Mouse (Mus musculus) urinary bladder, adult 18-20 months (tissue): ENCODE measurements around the gene Olfr640.

ENCODE experiments used
- DNase-seq, 2 experiments: peaks; one replicate each; pipeline ENCODE4 v3.0.0; 2022; ENCODE audit warnings: low spot score in 2 of 2, mixed read lengths in 2 of 2

Olfr640 gene

GRCm38 (mm10) chr7:104025473-104025872 lies at the start of gene Olfr640:
Gene Olfr640, minus strand, starts transcription at chr7:104025573.
- DNase-seq, result no peak

- no peak for DNase-seq
Observed at GRCm38 (mm10) chr7:104071769-104072168, 46.4 kb upstream of the Olfr640 start, which contains the start of gene Olfr644. Gene Olfr644, minus strand, starts transcription at chr7:104071869.

GRCm38 (mm10) chr7:104061345-104061744 lies 36.0 kb upstream of the Olfr640 start, which contains the start of gene 4930516K23Rik:
Gene 4930516K23Rik, minus strand, starts transcription at chr7:104061445.
- no peak for DNase-seq

GRCm38 (mm10) chr7:104059215-104059614 lies 33.8 kb upstream of the Olfr640 start:
- DNase-seq, result no peak

GRCm38 (mm10) chr7:104052566-104052965 lies 27.2 kb upstream of the Olfr640 start, which contains the start of gene Olfr642:
Gene Olfr642, minus strand, starts transcription at chr7:104052666.
- DNase-seq, result no peak

GRCm38 (mm10) chr7:104050745-104051144 lies 25.4 kb upstream of the Olfr640 start:
- DNase-seq, result no peak

- DNase-seq, result no peak
Observed at GRCm38 (mm10) chr7:104035145-104035544, 9.8 kb upstream of the Olfr640 start, which contains the start of gene Olfr641. Gene Olfr641, plus strand, starts transcription at chr7:104035445.

GRCm38 (mm10) chr7:104026978-104027377 lies 1.6 kb upstream of the Olfr640 start:
- no peak for DNase-seq

- no peak for DNase-seq
Observed at GRCm38 (mm10) chr7:104021651-104022050, 3.7 kb downstream of the Olfr640 start.

GRCm38 (mm10) chr7:104018953-104019352 lies 6.4 kb downstream of the Olfr640 start:
- no peak for DNase-seq

- DNase-seq, result no peak
Observed at GRCm38 (mm10) chr7:104017203-104017602, 8.2 kb downstream of the Olfr640 start, which contains the start of gene Olfr639. Gene Olfr639, minus strand, starts transcription at chr7:104017303.

GRCm38 (mm10) chr7:103999124-103999523 lies 26.2 kb downstream of the Olfr640 start:
- DNase-seq, result no peak

GRCm38 (mm10) chr7:103998446-103998845 lies 26.9 kb downstream of the Olfr640 start, which contains the start of gene Olfr638:
Gene Olfr638, plus strand, starts transcription at chr7:103998746.
- DNase-seq, result no peak

- no peak for DNase-seq
Observed at GRCm38 (mm10) chr7:103971782-103972181, 53.6 kb downstream of the Olfr640 start.

GRCm38 (mm10) chr7:103970852-103971251 lies 54.5 kb downstream of the Olfr640 start, which contains the start of gene Olfr635:
Gene Olfr635, plus strand, starts transcription at chr7:103971152.
- no peak for DNase-seq
